Mouse (Mus musculus): ENCODE measurements around the gene Gnl3.

GRCm38 (mm10) chr14:30996417-30996816, 22.5 kb downstream of the Gnl3 start:
- TF ChIP-seq CTCF (IDR thresholded peaks at IDR 0.05; ENCODE audit: low read depth, low read length) (no peak), POLR2A (IDR thresholded peaks at IDR 0.05; ENCODE audit: borderline replicate concordance, low read depth, low read length) (no peak)

Measured in bone marrow macrophage, adult 2 months (primary cell).